Mouse (Mus musculus) right cerebral cortex, adult 2 months (tissue): ENCODE measurements at regions not wholly inside any gene's neighbourhood (a gene's known extent, or its start where the extent isn't known, plus 50 kb on each side); places are given as distances from the start of the nearest gene placed in this dataset.
"Not testable (repeated sequence)": the region's sequence is repeated elsewhere in the genome, so short reads cannot be mapped to it uniquely, and the experiment has no call there.

Experiments used
- DNase-seq, 2 experiments: peaks; one replicate each; pipeline ENCODE4 v3.0.0; 2021 to 2022; ENCODE audit warnings: low spot score in 2 of 2

GRCm38 (mm10) chr12:77589416-77589815 is 351.5 kb downstream of the Fut8 start:
- no peak for DNase-seq

DNA sequence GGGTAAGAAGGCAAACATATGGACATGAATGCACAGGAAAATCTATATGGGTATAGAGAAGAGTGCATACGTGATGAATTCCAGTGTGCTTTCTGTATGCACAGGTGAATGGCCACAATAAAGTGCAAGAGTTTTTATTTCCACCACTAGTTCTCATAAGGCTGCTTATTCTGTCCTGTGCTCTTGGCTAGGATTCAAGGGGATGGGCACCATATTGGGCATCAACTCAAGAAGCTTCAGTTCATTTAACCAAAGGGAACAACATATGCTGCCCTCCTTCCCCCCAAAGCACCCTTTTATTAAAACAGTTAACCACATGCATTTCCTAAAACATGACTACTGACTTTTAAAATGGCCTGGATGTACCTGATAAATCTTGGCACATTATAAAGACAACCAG is 356.2 kb downstream of the Fut8 start:
- DNase-seq, result no peak

DNA sequence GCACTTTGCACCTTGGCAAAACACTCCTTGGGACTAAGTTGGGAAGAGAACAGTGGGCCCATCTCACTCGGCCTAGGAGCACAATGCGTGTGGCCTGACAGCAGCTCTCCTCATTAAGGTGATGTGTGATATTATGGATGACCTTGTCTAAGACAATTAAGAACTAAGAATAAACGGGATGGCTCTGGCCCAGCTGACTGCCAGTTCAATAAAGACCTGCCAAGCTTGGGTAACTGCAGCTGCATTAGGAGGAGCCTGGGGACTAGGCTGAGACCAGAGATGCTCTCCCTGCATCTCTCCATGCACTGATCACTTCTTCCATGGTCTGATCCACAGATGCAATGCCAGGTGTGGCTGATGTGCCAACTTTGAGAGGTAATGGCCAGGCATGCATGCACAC is 356.7 kb downstream of the Fut8 start:
- no peak for DNase-seq

DNA sequence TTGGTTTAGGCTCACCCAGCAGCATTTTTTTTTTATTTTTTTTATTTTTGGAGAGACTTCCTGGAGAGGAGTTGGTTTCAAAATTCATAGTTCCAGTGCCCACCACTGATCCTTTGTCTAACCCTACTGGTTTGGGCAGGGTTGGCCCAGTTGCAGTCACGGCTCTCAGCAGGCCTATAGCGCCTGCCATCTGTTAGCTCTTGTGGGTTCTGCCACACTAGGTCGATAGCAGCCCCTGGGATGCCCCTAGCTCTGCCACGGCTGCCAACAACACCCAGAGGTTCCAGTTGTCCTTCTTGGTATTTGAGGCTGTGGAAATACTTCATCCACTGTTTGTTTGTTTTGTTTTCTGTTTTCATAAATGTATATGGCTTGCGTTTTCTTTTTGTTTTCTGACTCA is 357.9 kb downstream of the Fut8 start:
- no peak for DNase-seq

GRCm38 (mm10) chr12:77596676-77597075 is 358.8 kb downstream of the Fut8 start:
- DNase-seq, result no peak

DNA sequence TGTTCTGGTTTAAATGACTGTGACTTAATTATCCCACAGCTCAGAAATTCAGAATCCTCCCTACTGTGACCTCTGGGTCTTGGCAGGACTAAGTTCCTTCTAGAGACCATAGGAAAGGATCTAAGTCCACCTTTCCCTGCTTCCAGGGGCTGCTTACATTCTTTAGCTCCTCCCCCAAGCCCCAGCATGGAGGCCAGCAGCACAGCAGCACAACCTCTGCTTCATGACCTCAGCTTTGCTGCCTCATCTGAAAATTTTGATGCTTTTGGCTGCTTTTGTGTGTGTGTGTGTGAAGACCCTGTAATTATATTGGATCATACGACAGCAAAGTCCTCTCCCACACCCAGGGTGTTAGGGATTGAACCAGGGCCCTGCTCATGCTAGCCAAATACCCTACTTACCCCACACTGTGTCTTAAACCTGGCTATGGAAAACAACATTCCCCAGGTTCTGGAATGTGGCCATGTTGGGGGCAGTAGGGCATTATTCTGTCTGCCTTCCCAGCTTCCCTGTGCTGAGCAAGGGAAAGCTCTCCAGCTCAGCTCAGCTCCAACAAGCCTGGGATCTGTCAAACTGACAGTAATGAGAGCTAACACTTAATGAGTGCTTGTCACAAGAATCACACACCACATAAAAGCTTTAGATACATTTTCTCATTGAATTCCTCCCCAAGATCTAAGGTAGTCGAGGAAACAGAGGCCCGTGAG is 359.9 kb downstream of the Fut8 start:
- no peak for DNase-seq

- DNase-seq, result no peak
Measured at GRCm38 (mm10) chr12:77598334-77598715, 360.4 kb downstream of the Fut8 start.

DNA sequence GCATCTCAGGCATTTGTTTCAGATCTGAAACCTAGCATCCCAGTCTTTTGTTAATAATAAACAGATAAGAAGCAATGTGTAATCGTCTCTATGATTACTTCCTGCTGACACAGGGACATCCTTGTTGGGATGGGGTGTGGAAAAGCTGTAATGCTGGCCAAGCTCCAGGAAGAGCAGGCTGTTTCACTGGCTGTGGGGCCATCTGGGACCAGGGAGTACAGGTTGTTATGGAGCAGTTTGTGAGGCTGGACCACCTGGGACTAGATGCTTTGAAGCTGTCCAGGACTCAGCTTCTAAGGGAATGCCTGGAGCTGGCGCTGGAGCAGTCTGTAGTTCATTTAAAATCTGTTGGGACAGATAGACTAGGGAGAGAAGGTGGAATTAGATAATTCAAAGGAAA is 361.5 kb downstream of the Fut8 start:
- DNase-seq, result no peak

- DNase-seq, result peak; percentile 30 to 57
Measured at GRCm38 (mm10) chr12:77603832-77604501, 366.0 kb downstream of the Fut8 start.

- DNase-seq, result no peak
Measured at GRCm38 (mm10) chr12:77617552-77617951, 379.6 kb downstream of the Fut8 start.

DNA sequence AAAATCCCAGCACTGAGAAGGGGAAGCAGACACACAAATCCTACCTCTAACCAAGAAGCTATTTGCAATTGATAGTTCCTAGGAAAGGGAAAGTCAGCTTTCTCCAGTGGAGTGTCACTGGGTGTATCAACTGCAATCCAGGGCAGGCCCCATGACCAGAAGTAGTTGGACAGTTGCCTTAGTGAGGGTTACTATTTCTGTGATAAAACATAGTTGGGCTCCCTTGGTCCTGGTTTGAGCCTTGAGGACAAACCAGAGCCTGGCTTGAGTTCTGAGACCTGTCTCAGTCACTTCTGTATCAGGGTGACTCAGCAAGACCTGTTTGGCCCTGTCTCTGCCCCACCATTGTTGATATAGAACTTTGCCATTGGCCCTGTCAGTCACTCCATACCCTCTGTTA is 384.3 kb downstream of the Fut8 start:
- no peak for DNase-seq

- DNase-seq, result not testable (repeated sequence)
Measured at GRCm38 (mm10) chr12:77624323-77624722, 386.4 kb downstream of the Fut8 start.

DNA sequence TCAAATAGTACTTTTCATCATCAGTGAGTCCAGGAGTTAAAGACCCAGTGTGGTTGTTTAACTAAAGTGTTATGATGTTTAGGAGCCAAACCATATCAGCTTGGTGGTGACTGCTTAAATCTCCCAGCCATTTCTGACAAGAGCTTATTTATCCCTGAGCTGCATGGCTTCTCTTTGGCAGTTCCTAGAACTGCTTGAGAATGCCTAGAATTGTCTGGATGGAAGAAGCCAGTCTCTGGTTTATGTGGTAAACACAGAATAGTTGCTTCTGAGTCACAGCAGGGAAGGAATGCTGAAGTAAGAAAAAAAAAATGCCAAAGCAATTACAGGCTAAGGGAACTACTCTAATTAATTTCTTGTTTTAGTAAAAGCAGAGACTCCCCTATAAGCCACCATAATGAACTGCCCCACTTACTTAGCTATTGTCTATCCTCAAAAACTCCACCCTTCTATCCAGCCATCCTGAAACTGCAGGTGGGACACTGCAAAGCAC is 390.5 kb downstream of the Fut8 start:
- no peak for DNase-seq

DNA sequence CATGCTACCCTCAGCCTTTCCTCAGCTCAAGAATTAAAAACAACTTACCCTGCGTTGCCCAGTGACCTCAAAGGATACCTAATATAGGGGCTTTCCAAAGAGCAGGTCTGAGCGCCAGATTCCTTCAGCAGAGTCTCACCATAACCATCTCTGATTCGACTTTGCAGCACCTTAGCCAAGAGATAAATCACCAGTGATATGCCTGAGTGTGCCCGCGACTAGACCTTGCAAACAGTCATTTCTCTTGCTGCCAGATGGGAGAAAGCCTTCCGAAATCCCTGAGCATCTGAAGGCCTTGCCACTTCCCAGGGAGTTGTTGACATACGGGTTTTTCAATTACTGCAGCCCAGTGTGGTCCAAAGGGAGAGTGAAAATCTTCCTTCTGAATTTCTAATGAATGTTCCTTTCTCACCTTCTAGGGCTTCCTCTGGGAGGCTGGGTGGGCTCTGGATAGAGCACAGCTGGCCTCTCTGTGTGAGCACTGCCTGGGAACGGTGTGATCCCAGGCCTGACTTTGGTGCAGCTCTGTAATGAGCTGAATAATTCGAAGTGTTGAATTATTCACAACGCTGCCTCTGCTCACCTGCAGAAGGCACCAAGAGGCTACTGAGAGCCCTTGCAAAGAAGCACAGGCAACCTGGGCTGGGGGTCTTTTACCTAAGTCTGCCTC is 396.2 kb downstream of the Fut8 start:
- no peak for DNase-seq

GRCm38 (mm10) chr12:77638266-77638665 is 400.3 kb downstream of the Fut8 start:
- peak in 1 of 2 experiments; percentile 6 for DNase-seq

DNA sequence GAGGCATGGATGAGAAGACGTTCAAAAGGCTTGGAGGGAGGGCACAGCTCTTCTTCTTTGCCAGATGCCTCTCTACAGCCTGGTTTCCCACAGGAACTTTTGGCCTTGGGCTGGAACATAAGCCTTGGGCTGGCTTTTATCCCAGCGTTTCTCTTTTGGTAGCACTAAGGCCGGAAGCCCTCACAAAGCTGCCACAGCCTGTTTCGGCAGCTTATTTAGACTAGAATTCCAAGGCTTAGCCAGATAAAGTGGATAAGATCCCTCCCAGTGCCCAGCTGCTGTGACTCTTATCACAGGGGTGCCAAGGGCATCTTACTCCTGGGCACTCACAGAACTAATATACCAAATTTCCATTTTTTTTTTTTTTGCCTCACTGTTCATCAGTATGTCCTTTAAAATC is 404.4 kb downstream of the Fut8 start:
- no peak for DNase-seq

- no peak for DNase-seq
Measured at GRCm38 (mm10) chr12:77647841-77648240, 409.9 kb downstream of the Fut8 start.

DNA sequence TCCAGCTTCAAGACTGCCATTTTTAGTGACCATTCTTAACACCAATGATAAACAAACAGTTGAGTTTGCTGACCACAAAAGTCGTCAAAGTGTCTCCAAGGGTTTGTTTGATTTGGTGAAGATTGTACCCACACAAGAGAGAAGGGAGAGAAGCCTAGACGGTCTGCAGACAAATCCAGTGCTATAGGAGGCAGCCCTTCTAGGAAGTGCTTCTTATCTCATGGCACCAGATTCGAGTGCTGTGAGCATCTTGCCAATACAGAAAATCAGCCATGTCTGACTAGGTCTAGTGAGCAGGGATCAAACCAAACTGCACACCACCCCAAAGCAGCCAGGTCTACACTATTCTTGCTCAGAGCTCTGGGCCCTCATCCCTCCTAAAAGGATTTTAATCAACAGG is 416.4 kb downstream of the Fut8 start:
- DNase-seq, result no peak

DNA sequence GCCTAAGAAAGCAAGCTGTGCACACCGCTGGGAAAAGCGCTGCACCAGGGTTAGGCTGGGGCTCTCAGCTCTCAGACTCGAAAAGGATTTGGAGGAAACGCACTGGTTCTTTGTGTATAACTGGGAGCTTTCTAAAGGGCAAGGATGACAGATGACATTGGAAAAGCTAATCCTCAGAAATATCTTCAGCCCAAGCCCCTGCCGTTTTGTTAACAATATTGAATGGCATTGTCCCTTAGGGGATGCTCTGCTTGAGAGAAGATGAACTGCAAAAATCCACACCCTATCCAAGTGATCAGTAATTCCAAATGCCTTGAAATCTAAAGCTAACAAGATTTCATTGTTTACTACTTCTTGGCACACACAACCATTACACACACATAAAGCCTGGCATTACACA is 419.1 kb downstream of the Fut8 start:
- no peak for DNase-seq

DNA sequence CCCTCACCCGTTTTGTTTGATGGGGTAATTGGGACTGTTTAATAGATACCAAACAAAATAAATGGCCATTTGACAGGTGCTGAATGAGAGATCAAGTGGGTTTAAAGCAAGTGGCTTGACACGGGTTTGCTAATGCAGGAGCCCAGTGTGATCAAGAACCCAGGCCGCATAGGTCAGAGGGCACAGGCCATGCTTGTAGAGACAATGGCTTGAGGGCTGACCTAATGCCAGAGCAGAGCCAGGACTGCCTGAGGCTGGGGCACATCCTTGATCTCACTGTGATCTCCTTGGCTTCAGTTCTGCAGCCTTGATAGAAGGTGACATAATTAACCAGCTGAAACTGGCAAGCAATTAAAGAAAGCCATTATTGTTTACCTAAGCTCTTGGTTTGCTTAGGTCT is 420.0 kb downstream of the Fut8 start:
- no peak for DNase-seq

GRCm38 (mm10) chr12:77663180-77663579 is 425.3 kb downstream of the Fut8 start:
- DNase-seq, result peak; percentile 61 to 63

DNA sequence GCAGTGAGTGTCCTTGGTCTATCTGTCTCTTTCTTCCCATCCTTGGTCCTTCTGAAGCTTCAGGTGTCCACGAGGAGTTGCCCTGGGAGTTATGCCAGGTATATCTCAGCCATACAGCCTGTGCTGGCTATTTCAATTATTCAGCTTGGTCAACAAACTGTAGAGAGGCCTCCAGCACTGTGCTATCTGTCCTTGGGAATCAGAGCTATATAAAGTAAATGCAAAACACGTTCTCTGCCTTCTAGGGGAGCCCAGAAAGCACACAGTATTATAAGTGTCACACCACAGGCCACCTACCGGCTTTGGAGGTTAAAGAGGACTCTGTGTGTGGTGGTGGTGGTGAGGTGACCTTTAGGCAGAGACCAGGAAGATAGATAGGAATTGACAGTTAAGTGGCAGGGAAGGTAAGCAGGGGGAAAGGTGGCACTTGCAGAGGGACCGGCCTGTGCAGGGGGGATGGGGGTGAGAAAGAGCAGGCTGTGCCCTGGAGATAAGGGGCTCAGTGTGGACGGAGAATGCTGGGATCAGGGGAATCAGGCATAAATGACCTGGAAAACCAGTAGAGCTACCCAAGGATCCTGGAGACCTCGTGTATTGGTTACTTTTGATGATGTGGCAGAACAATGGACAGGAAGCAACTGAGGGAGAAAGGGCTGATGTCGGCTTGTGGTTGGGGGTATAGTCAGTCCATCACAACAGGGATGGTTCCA is 425.9 kb downstream of the Fut8 start:
- no peak for DNase-seq
